Comparison of ENCODE assay signal across 8 mouse cellular contexts in the genomic region with DNA sequence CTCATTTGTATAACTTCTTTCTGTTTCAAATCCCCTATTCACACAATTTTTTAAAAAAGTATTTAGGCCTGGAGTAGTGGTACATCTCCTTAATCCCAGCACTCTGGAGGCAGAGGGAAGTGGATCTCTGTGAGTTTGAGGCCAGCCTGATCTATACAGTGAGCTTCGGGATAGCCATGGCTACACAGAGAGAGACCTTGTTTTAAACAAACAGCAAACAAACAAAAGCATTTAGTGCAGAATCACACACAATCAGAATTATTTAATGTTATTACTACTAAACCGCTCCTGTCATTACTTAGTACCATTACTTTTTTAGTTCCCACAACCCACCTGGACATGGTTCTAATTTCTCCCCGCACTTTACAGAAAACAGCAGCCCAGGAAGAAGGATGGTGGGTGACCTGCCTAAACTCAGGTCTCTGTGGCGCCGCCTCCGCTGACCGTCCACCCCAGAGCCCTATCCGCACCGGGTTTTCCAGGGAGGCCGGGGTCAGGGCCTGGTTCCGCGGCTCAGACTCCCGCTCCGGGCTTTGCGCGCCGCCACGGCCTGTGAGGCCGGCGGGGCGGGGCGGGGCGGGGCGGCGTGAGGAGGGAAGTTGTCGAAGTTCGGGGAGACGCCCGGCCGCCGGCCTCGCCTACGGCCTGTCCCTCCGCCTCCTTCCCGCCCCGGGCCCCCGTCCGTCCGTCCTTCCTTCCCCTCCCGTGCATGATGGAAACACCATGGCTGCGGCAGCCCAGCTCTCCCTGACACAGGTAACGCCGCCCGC. TPM values are rescaled to one million over a fixed set of nuclear protein-coding genes. Genes with fewer than 3 reads are reported as not detected.
DNase-seq lines count a peak whose midpoint lies in the region; ATAC-seq and TF ChIP-seq lines count a peak whose summit lies in the region.

Gene Eps15, plus strand, starts transcription at position 580 of the 770 bp plus-strand sequence.

- no peak for TF ChIP-seq CTCF in cortical plate, adult 2 months (IDR thresholded peaks at IDR 0.05; ENCODE audit: extremely low read depth, insufficient read depth, low read length)

- H3K27ac ChIP-seq in cortical plate, adult 2 months (ENCODE audit: insufficient read depth, low read length), result 0 out of 2 replicates have a peak within 1 kb of the TSS, but pooled peaks have one; percentile 33

- peak; percentile 81 for ATAC-seq in activated CD4-positive, CD25-positive, alpha-beta regulatory T cell, adult 4 months
- ATAC-seq in megakaryocyte progenitor cell, adult 5-6 weeks (replicated peaks; ENCODE audit: poor library complexity), result peak; percentile 92

- peak; percentile 93 for DNase-seq in gastrocnemius, postnatal 10 days
- peak; percentile 94 for DNase-seq in induced T-regulatory cell, adult 2 months (ENCODE audit: low read depth)
- DNase-seq in left cerebral cortex, adult 9 months (ENCODE audit: low spot score in 2 of 2), result peak; percentile 37 to 73
- DNase-seq in right cerebral cortex, postnatal 14 days, result peak; percentile 82
- peak; percentile 88 to 92 for DNase-seq in urinary bladder, postnatal 36 days (ENCODE audit: low spot score in 2 of 2)

- no peaks in the 10 kb centered on the region for H3K4me1 ChIP-seq in cortical plate, adult 2 months (ENCODE audit: control insufficient read depth, insufficient read depth, low read length)

- peak within 1 kb of the TSS; percentile 58 for H3K4me3 ChIP-seq in cortical plate, adult 2 months (ENCODE audit: insufficient read depth, low read length)

- no peak for TF ChIP-seq POLR2A in cortical plate, adult 2 months (IDR thresholded peaks at IDR 0.05; ENCODE audit: extremely low read depth, insufficient read depth, low read length)

RNA-seq across cellular contexts. Expression of gene Eps15, which starts in this region (rescaled TPM):
- polyA plus RNA-seq in activated CD4-positive, CD25-positive, alpha-beta regulatory T cell, adult 4 months (2017; shearing (Covaris generic)), result 10 to 100 TPM; 66.5 to 83.3 TPM
- polyA plus RNA-seq in cortical plate, adult 2 months (2012; rRNA removed), result 148 and 159 TPM in 2 replicates
- total RNA-seq in gastrocnemius, postnatal 10 days (2021), result 10 to 100 TPM; 50.4 to 53.8 TPM
- total RNA-seq in megakaryocyte progenitor cell, adult 5-6 weeks (2015), result 57.6 and 60.4 TPM in 2 replicates
- total RNA-seq in megakaryocyte progenitor cell, adult 5-6 weeks (2017), result 36.5 and 43.3 TPM in 2 replicates

Comparison
In these comparisons a context has a peak if more than half of its experiments do, and no peak if none do; other contexts are left out.
1. Peak in every context shown above with its lines: DNase-seq, ATAC-seq, H3K4me3 ChIP-seq and H3K27ac ChIP-seq.